Mouse (Mus musculus): ENCODE measurements around the gene Cubn.

- TF ChIP-seq MXI1 (IDR thresholded peaks at IDR 0.05; ENCODE audit: low read depth, low read length) (no peak), CHD2 (IDR thresholded peaks at IDR 0.05; ENCODE audit: low read length) (no peak), TBP (IDR thresholded peaks at IDR 0.05; ENCODE audit: low read depth, low read length) (no peak), MAX (IDR thresholded peaks at IDR 0.05; ENCODE audit: low read length) (no peak), E2F4 (IDR thresholded peaks at IDR 0.05; ENCODE audit: borderline replicate concordance, low read depth, low read length) (no peak)
These were observed 259.3 kb downstream of the Cubn start for GRCm38 (mm10) chr2:13232305-13232704.
